Mouse (Mus musculus): Measurements from ENCODE around the gene Gm20481. TPM values are rescaled to one million over a fixed set of nuclear protein-coding genes. Genes with fewer than 3 reads are reported as not detected.
"Not testable (repeated sequence)": the region's sequence is repeated elsewhere in the genome, so short reads cannot be mapped to it uniquely, and the experiment has no call there.

The Gm20481 gene
- total RNA-seq (2021), result not detected
- long read RNA-seq, experiment 1, result 0 reads
- long read RNA-seq, experiment 2, result 0 reads

GRCm38 (mm10) chr17:34969822-34970221, at the start of gene Gm20481:
Gene Gm20481 (plus strand): TSS chr17:34969912.
- not testable (repeated sequence) for DNase-seq

GRCm38 (mm10) chr17:34922939-34923338, 46.8 kb upstream of the Gm20481 start:
- no peak for DNase-seq

GRCm38 (mm10) chr17:34924258-34924657, 45.5 kb upstream of the Gm20481 start:
- DNase-seq, result no peak

GRCm38 (mm10) chr17:34927306-34928019, 42.2 kb upstream of the Gm20481 start:
- DNase-seq, result no peak

GRCm38 (mm10) chr17:34928841-34929240, 40.9 kb upstream of the Gm20481 start:
- no peak for DNase-seq

- DNase-seq, result peak; percentile 99
Measured at GRCm38 (mm10) chr17:34931061-34931734, 38.5 kb upstream of the Gm20481 start, which contains the start of gene Neu1. Gene Neu1 (plus strand): TSS chr17:34931253.

GRCm38 (mm10) chr17:34931735-34932098, 38.0 kb upstream of the Gm20481 start:
- peak in 1 of 2 experiments; percentile 44 for DNase-seq

GRCm38 (mm10) chr17:34932287-34932686, 37.4 kb upstream of the Gm20481 start:
- DNase-seq, result no peak

GRCm38 (mm10) chr17:34934031-34934430, 35.7 kb upstream of the Gm20481 start:
- DNase-seq, result no peak

- peak in 1 of 2 experiments; percentile 53 for DNase-seq
Measured at GRCm38 (mm10) chr17:34934830-34935229, 34.9 kb upstream of the Gm20481 start.

- no peak for DNase-seq
Measured at GRCm38 (mm10) chr17:34937960-34938505, 31.7 kb upstream of the Gm20481 start.

GRCm38 (mm10) chr17:34941344-34942041, 28.2 kb upstream of the Gm20481 start:
- DNase-seq, result peak; percentile 38 to 62

- DNase-seq, result no peak
Measured at GRCm38 (mm10) chr17:34943128-34943815, 26.4 kb upstream of the Gm20481 start.

GRCm38 (mm10) chr17:34944362-34944761, 25.4 kb upstream of the Gm20481 start:
- DNase-seq, result no peak

- DNase-seq, result no peak
Measured at GRCm38 (mm10) chr17:34946486-34947140, 23.1 kb upstream of the Gm20481 start.

- no peak for DNase-seq
Measured at GRCm38 (mm10) chr17:34947606-34948005, 22.1 kb upstream of the Gm20481 start.

- DNase-seq, result not testable (repeated sequence)
Measured at GRCm38 (mm10) chr17:34948721-34949552, 20.8 kb upstream of the Gm20481 start.

GRCm38 (mm10) chr17:34949553-34949969, 20.2 kb upstream of the Gm20481 start:
- DNase-seq, result no peak

- DNase-seq, result no peak
Measured at GRCm38 (mm10) chr17:34950514-34951455, 18.9 kb upstream of the Gm20481 start.
